Mouse (Mus musculus): ENCODE data around the gene Plppr2.

The Plppr2 gene

GRCm38 (mm10) chr9:21932006-21932405 lies 4.8 kb upstream of the Plppr2 start:
- DNase-seq (ENCODE audit: extremely low read depth, insufficient read length, low spot score) = no peak

- DNase-seq (ENCODE audit: extremely low read depth, insufficient read length, low spot score) = no peak
Measured at GRCm38 (mm10) chr9:21932445-21933137, 4.2 kb upstream of the Plppr2 start.

- DNase-seq (ENCODE audit: extremely low read depth, insufficient read length, low spot score) = no peak
Measured at GRCm38 (mm10) chr9:21934021-21934420, 2.8 kb upstream of the Plppr2 start.

- DNase-seq (ENCODE audit: extremely low read depth, insufficient read length, low spot score) = no peak
Measured at GRCm38 (mm10) chr9:21935466-21936131, 1.2 kb upstream of the Plppr2 start.

- no peak for DNase-seq (ENCODE audit: extremely low read depth, insufficient read length, low spot score)
Measured at GRCm38 (mm10) chr9:21937711-21938175, 910 bp downstream of the Plppr2 start.

- DNase-seq (ENCODE audit: extremely low read depth, insufficient read length, low spot score) = no peak
Measured at GRCm38 (mm10) chr9:21938234-21938855, 1.5 kb downstream of the Plppr2 start.

- no peak for DNase-seq (ENCODE audit: extremely low read depth, insufficient read length, low spot score)
Measured at GRCm38 (mm10) chr9:21943046-21943445, 6.2 kb downstream of the Plppr2 start.

GRCm38 (mm10) chr9:21943638-21944037 lies 6.8 kb downstream of the Plppr2 start:
- no peak for DNase-seq (ENCODE audit: extremely low read depth, insufficient read length, low spot score)

- no peak for DNase-seq (ENCODE audit: extremely low read depth, insufficient read length, low spot score)
Measured at GRCm38 (mm10) chr9:21944267-21944666, 7.4 kb downstream of the Plppr2 start.

- DNase-seq (ENCODE audit: extremely low read depth, insufficient read length, low spot score) = no peak
Measured at GRCm38 (mm10) chr9:21947540-21948130, 10.8 kb downstream of the Plppr2 start.

GRCm38 (mm10) chr9:21948146-21948545 lies 11.3 kb downstream of the Plppr2 start:
- no peak for DNase-seq (ENCODE audit: extremely low read depth, insufficient read length, low spot score)

- no peak for DNase-seq (ENCODE audit: extremely low read depth, insufficient read length, low spot score)
Measured at GRCm38 (mm10) chr9:21948790-21949189, 12.0 kb downstream of the Plppr2 start.

- DNase-seq (ENCODE audit: extremely low read depth, insufficient read length, low spot score) = peak; percentile 52
Measured at GRCm38 (mm10) chr9:21950322-21950721, 13.5 kb downstream of the Plppr2 start.

GRCm38 (mm10) chr9:21951977-21952376 lies 15.1 kb downstream of the Plppr2 start:
- DNase-seq (ENCODE audit: extremely low read depth, insufficient read length, low spot score) = no peak

- DNase-seq (ENCODE audit: extremely low read depth, insufficient read length, low spot score) = no peak
Measured at GRCm38 (mm10) chr9:21953600-21953999, 16.8 kb downstream of the Plppr2 start.

GRCm38 (mm10) chr9:21954635-21955034 lies 17.8 kb downstream of the Plppr2 start:
- DNase-seq (ENCODE audit: extremely low read depth, insufficient read length, low spot score) = no peak

- no peak for DNase-seq (ENCODE audit: extremely low read depth, insufficient read length, low spot score)
Measured at GRCm38 (mm10) chr9:21955225-21955569, 18.4 kb downstream of the Plppr2 start.

GRCm38 (mm10) chr9:21955570-21956281 lies 18.9 kb downstream of the Plppr2 start, which contains the start of gene Swsap1:
TSS of gene Swsap1 (plus strand) at chr9:21955755.
- peak; percentile 96 for DNase-seq (ENCODE audit: extremely low read depth, insufficient read length, low spot score)

GRCm38 (mm10) chr9:21958372-21958771 lies 21.5 kb downstream of the Plppr2 start:
- DNase-seq (ENCODE audit: extremely low read depth, insufficient read length, low spot score) = no peak

GRCm38 (mm10) chr9:21959244-21959643 lies 22.4 kb downstream of the Plppr2 start:
- DNase-seq (ENCODE audit: extremely low read depth, insufficient read length, low spot score) = no peak

GRCm38 (mm10) chr9:21960135-21960534 lies 23.3 kb downstream of the Plppr2 start:
- DNase-seq (ENCODE audit: extremely low read depth, insufficient read length, low spot score) = no peak

Data from 3134 (cell line).